Mouse (Mus musculus) heart, embryonic 15.5 days (tissue): ENCODE results near the gene Stambp. TPM values are rescaled to one million over a fixed set of nuclear protein-coding genes. Genes with fewer than 3 reads are reported as not detected.
A peak's percentile ranks its signal among the peaks of the same experiment; 100 is the strongest.

Source experiments
- ATAC-seq: fragments of 200-750 bp; cut with Nextera tagmentation; replicated peaks from 2 replicates; pipeline ENCODE4 v1.8.0; 2017; ENCODE audit warnings: low read depth, moderate TSS enrichment; ENCODE audit not compliant: insufficient number of reproducible peaks, insufficient read depth, low FRiP score
- H3K27ac ChIP-seq: fragments of 300-500 bp; sonication (generic); 2 replicates; pipeline ENCODE4 v1.5.1; 2015; ENCODE audit warnings: mild to moderate bottlenecking, inconsistent platforms
- H3K27me3 ChIP-seq: fragments of 300-500 bp; sonication (generic); 2 replicates; pipeline ENCODE4 v1.6.1; 2015; ENCODE audit warnings: inconsistent platforms
- H3K36me3 ChIP-seq: fragments of 300-500 bp; sonication (generic); 2 replicates; pipeline ENCODE4 v1.6.1; 2015; ENCODE audit warnings: mild to moderate bottlenecking, inconsistent platforms
- H3K4me1 ChIP-seq: fragments of 300-500 bp; sonication (generic); replicated peaks from 2 replicates; pipeline ENCODE4 v1.6.1; 2015; ENCODE audit warnings: inconsistent platforms
- H3K4me2 ChIP-seq: fragments of 300-500 bp; sonication (generic); 2 replicates; pipeline ENCODE4 v1.6.1; 2015; ENCODE audit warnings: inconsistent platforms, mild to moderate bottlenecking, moderate library complexity
- H3K4me3 ChIP-seq: fragments of 300-500 bp; sonication (generic); 2 replicates; pipeline ENCODE4 v1.5.1; 2015; ENCODE audit warnings: mild to moderate bottlenecking, inconsistent platforms
- H3K9ac ChIP-seq: fragments of 300-500 bp; sonication (generic); 2 replicates; pipeline ENCODE4 v1.6.1; 2015; ENCODE audit warnings: mild to moderate bottlenecking, inconsistent platforms
- H3K9me3 ChIP-seq: fragments of 300-500 bp; sonication (generic); replicated peaks from 2 replicates; pipeline ENCODE4 v1.6.1; 2016; ENCODE audit warnings: inconsistent platforms
- WGBS: fragments of 180-500 bp; shearing (Covaris S2); methylation state at CpG from one replicate; pipeline ENCODE4 v1.1.7; 2015; ENCODE audit warnings: mixed read lengths; 5-methylcytosine and 5-hydroxymethylcytosine counted together
- polyA plus RNA-seq: library from polyadenylated mRNA; unstranded; fragments of >200 nt; fragmentation: Nextera tagmentation; extraction: Ambion mirVana; gene quantifications from 2 replicates; pipeline ENCODE4 v1.2.1, GENCODE M21; 2015

Stambp gene
- polyA plus RNA-seq, 1 experiment from 2014 or later: 23.6 TPM

DNA sequence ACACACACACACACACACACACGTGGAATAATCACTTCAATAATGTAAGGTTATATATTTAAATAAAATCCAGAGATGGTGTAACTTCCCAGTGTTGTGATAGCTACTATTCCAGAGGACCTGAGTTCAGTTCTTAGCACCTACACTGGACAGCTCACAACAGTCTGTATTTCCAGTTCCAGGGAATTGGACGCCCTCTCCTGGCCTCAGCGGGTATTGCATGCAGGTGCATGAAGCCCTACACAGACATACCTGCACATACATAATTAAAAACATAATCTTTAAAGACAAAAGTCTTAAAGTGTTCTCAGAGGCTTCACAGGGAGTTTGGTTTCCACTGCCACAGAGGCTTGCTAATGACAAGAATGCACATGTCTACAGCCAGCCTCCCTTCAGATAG, 72.1 kb downstream of the Stambp start:
- no peak overlapping the region for H3K4me3 ChIP-seq
- H3K27me3 ChIP-seq: no peaks in the 10 kb centered on the region
- no peak overlapping the region for H3K27ac ChIP-seq
- H3K4me1 ChIP-seq: peaks cover 44% of the 10 kb centered on the region
- no peak for ATAC-seq
- H3K36me3 ChIP-seq: peaks cover 3% of the 10 kb centered on the region; the same call in 1 of the 2 replicates
- no peaks in the 10 kb centered on the region for H3K9me3 ChIP-seq
- H3K4me2 ChIP-seq: no peak overlapping the region
- H3K9ac ChIP-seq: no peak overlapping the region
- 61% methylated on average over 3 of the region's 3 CpGs for WGBS

DNA sequence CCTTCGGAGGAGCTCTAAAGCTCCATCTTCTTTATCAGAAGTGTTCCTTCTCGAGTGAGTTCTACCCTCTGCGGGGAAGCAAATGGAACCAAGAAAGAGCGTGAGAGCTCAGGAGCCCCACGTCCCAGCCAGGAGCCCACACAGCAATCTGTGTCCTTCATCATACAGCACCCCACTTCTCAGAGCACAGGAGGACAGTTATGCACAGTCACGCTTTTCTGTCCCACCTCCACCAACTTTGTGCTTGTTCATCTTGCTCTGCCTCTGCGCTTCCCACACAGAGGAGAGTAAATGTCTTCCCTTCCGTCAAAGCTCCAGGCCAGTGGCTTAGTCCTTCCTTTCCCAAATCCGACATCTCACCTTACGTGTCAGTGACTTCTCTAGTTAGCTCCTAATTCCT, 73.5 kb downstream of the Stambp start:
- H3K9ac ChIP-seq: no peak overlapping the region
- no peak for ATAC-seq
- no peak overlapping the region for H3K4me2 ChIP-seq
- H3K4me3 ChIP-seq: no peak overlapping the region
- peaks cover 39% of the 10 kb centered on the region for H3K4me1 ChIP-seq
- no peaks in the 10 kb centered on the region for H3K9me3 ChIP-seq
- no peaks in the 10 kb centered on the region for H3K27me3 ChIP-seq
- whole genome bisulfite sequencing: 89% methylated on average over 10 of the region's 10 CpGs
- peaks cover 4% of the 10 kb centered on the region; the same call in 1 of the 2 replicates for H3K36me3 ChIP-seq
- no peak overlapping the region for H3K27ac ChIP-seq

DNA sequence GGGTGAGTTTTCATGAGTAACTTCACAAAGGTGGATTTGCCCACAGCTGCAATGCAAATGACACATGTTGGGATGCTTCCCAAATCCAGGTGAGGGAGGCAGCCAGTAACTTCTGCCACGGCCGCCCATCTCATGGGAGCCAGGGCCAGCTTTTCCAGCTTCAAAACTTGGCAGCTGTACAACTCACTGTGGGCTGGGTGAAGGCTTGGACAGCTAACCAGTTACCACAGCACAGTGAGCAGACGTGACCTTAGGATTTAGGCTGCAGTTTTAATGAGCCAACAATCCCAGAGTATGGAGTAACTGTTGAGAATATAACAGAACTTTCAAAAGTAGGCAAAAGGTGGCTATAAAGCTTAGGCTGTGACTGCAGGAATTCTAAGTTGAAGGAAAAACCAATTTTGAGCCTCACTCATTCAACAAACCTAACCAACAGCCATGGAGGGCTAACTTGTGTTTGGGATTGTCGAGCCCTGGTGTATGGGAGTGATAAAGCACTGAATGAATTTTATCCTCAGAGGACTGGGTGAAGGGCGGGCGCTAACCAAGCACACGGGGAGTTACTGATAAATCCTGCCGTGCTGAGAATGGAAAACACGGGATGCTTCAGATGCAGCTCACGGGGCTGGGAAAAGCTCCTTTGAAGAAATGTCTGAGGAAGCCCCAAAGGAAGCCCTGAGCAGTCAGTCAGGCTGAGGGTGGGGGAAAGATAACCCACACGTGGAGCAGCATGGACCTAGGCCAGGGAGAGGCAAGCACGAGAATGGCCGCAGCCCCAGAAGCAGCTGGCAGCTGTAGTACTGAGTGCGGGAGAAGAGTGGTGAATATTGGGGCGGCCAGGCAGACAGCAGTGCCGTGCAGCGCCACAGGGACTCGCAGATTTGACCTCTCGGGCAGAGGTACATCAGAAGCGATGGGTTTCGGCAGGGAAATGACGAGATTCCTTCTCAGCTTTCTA, 75.5 kb downstream of the Stambp start:
- Histone ChIP-seq H3K9ac (0 out of 2 replicates have a peak overlapping the region, but pooled peaks have one; percentile 6), H3K27ac (peak overlapping the region; percentile 56), H3K4me3 (no peak overlapping the region), H3K4me1 (peaks cover 30% of the 10 kb centered on the region), H3K27me3 (no peaks in the 10 kb centered on the region), H3K9me3 (no peaks in the 10 kb centered on the region), H3K4me2 (no peak overlapping the region), H3K36me3 (peaks cover 16% of the 10 kb centered on the region; the same call in 1 of the 2 replicates)
- 61% methylated on average over 22 of the region's 22 CpGs for WGBS
- ATAC-seq: 0 out of 2 replicates have a peak, but pooled peaks have one; percentile 23

DNA sequence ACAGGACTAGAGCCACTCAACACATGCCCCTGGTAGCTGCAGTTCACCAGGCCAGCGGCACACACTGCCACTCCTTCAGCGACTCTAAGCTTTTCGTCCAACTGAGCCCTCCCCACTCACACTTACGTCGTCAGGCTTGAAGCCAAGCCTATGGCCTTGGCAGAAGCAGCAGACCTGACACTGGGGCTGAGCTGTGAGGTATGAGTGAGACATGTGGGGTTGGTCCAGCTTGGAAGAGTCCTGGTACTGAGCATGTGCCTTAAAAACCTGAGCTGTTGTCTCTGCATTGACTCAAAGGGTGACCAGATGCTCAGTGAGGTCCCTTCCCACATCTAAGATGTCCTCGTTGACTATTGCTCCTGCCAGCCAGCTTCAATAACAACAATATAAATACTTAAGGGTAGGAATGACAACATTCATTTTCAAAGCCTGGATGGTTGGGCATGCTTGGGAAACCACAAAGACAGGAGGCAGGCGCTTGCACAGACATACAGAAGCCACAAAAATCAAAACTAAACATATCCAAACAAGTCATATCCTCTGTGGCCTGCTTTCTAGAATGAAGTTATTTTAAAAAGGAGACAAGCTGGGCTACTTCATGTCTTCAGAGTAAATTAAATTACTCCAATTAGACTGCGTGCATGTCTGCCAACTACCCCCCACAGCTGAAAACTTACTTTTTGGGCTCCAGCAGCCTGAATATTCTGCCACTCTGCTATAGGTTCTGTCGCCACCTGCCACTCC, 76.3 kb downstream of the Stambp start:
- Histone ChIP-seq H3K9ac (no peak overlapping the region), H3K36me3 (peaks cover 18% of the 10 kb centered on the region; the same call in 1 of the 2 replicates), H3K4me3 (no peak overlapping the region), H3K4me1 (peaks cover 27% of the 10 kb centered on the region), H3K27ac (peak overlapping the region; percentile 56; the same call in 1 of the 2 replicates), H3K4me2 (no peak overlapping the region), H3K27me3 (no peaks in the 10 kb centered on the region), H3K9me3 (no peaks in the 10 kb centered on the region)
- WGBS: 69% methylated on average over 9 of the region's 9 CpGs
- 0 out of 2 replicates have a peak, but pooled peaks have one; percentile 25 for ATAC-seq

Other genes starting within 250 kb of the Stambp start
- 21.0 and 24.1 TPM in 2 replicates for gene Mthfd2, start 246.8 kb downstream of the Stambp start, polyA plus RNA-seq
- 28.1 and 38.4 TPM in 2 replicates for gene Mob1a, start 246.7 kb downstream of the Stambp start, polyA plus RNA-seq
- gene Bola3, start 223.6 kb downstream of the Stambp start, polyA plus RNA-seq: 220 and 294 TPM in 2 replicates
- gene Tet3, start 113.6 kb downstream of the Stambp start, polyA plus RNA-seq: 26.2 and 37.5 TPM in 2 replicates
- 48.2 and 61.0 TPM in 2 replicates for gene Dguok, start 65.8 kb downstream of the Stambp start, polyA plus RNA-seq
- 17.5 and 41.6 TPM in 2 replicates for gene Actg2, start 36.5 kb downstream of the Stambp start, polyA plus RNA-seq
- 0.19 and 0.50 TPM in 2 replicates for gene Clec4f, start 83.5 kb upstream of the Stambp start, polyA plus RNA-seq
- 0.20 and 0.26 TPM in 2 replicates for gene Cd207, start 105.1 kb upstream of the Stambp start, polyA plus RNA-seq
- gene Vax2, start 138.5 kb upstream of the Stambp start, polyA plus RNA-seq: not detected in 2 replicates
- 0.16 TPM in 1 of 2 replicates, not detected in the other for gene Atp6v1b1, start 170.3 kb upstream of the Stambp start, polyA plus RNA-seq
- gene Ankrd53, start 189.9 kb upstream of the Stambp start, polyA plus RNA-seq: 0.10 and 0.24 TPM in 2 replicates
- 74.6 and 76.4 TPM in 2 replicates for gene Tex261, start 203.1 kb upstream of the Stambp start, polyA plus RNA-seq
- 61.2 and 65.0 TPM in 2 replicates for gene Nagk, start 222.3 kb upstream of the Stambp start, polyA plus RNA-seq